Mouse (Mus musculus) stomach, postnatal 0 days (tissue): Measurements from ENCODE around the gene Ehbp1. TPM values are rescaled to one million over a fixed set of nuclear protein-coding genes. Genes with fewer than 3 reads are reported as not detected.

Experiments used
- ATAC-seq: fragments of 200-750 bp; cut with Nextera tagmentation; 2 replicates; pipeline ENCODE4 v1.8.0; 2017; ENCODE audit not compliant: low FRiP score, low TSS enrichment
- DNase-seq: peaks from one replicate; pipeline ENCODE4 v3.0.0-alpha.2; 2016; ENCODE audit warnings: low spot score
- H3K27ac ChIP-seq: fragments of 300-500 bp; sonication (generic); replicated peaks from 2 replicates; pipeline ENCODE4 v1.5.1; 2014; ENCODE audit warnings: mild to moderate bottlenecking, control low read depth
- H3K27me3 ChIP-seq: fragments of 300-500 bp; sonication (generic); 2 replicates; pipeline ENCODE4 v1.6.1; 2014; ENCODE audit warnings: low read length; ENCODE audit not compliant: control insufficient read depth, insufficient read depth
- H3K36me3 ChIP-seq: fragments of 300-500 bp; sonication (generic); 2 replicates; pipeline ENCODE4 v1.6.1; 2014; ENCODE audit warnings: low read length, mixed read lengths; ENCODE audit not compliant: control insufficient read depth, insufficient read depth
- H3K4me1 ChIP-seq: fragments of 300-500 bp; sonication (generic); replicated peaks from 2 replicates; pipeline ENCODE4 v1.6.1; 2014; ENCODE audit warnings: antibody characterized with exemption; ENCODE audit not compliant: control insufficient read depth, insufficient read depth
- H3K4me2 ChIP-seq: fragments of 300-500 bp; sonication (generic); replicated peaks from 2 replicates; pipeline ENCODE4 v1.6.1; 2014; ENCODE audit warnings: low read depth, mild to moderate bottlenecking, control low read depth, moderate library complexity
- H3K4me3 ChIP-seq: fragments of 300-500 bp; sonication (generic); 2 replicates; pipeline ENCODE4 v1.5.1; 2014; ENCODE audit warnings: low read depth, low read length, control low read depth
- H3K9ac ChIP-seq: fragments of 300-500 bp; sonication (generic); 2 replicates; pipeline ENCODE4 v1.6.1; 2014; ENCODE audit warnings: mild to moderate bottlenecking, low read length, control low read depth, mixed read lengths
- H3K9me3 ChIP-seq: fragments of 300-500 bp; sonication (generic); 2 replicates; pipeline ENCODE4 v1.6.1; 2016; ENCODE audit warnings: low read length; ENCODE audit not compliant: control insufficient read depth
- CTCF ChIP-seq: IDR thresholded peaks from 2 replicates; pipeline ENCODE4 v1.5.1; 2016; ENCODE audit warnings: antibody characterized with exemption, low read depth, mild to moderate bottlenecking, moderate library complexity
- EP300 ChIP-seq: optimal IDR thresholded peaks from 2 replicates; pipeline ENCODE3; 2016; ENCODE audit warnings: antibody characterized with exemption
- WGBS: fragments of 180-500 bp; shearing (Covaris S2); extraction: QIAGEN DNeasy Blood & Tissue Kit; methylation state at CpG from one replicate; pipeline ENCODE4 v1.1.7; 2014; 5-methylcytosine and 5-hydroxymethylcytosine counted together
- polyA plus RNA-seq: library from polyadenylated mRNA; unstranded; fragments of >200 nt; fragmentation: Nextera tagmentation; extraction: Ambion mirVana; gene quantifications from 2 replicates; pipeline ENCODE4 v1.2.1, GENCODE M21; 2015

The Ehbp1 gene
- polyA plus RNA-seq, 1 experiment from 2014 or later: 3.8 TPM

DNA sequence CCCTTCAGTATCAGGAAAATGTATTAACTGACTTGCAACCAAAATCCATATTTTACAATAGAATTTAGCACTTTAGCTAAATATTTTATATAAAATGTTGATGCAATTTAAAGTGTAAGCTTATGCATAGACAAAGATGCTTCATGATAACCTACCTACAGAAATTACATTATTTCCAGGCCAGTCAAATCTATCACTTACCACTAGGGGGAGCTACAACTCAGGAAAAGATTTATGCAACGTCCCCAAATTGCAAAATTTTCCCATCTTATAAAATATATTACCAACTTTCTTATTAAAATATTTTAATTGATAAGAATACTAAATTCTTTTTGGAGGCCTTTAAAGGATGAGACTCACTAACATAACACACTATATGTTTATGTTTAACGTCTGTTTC, 116.5 kb downstream of the Ehbp1 start:
- 34% methylated on average over 2 of the region's 2 CpGs for WGBS

GRCm38 (mm10) chr11:22218222-22218621, 123.9 kb downstream of the Ehbp1 start:
- no peaks in the 10 kb centered on the region for H3K36me3 ChIP-seq
- H3K9ac ChIP-seq: no peak overlapping the region
- TF ChIP-seq CTCF: no peak
- TF ChIP-seq EP300: no peak
- ATAC-seq (no peak), DNase-seq (no peak)
- no peak overlapping the region for H3K4me2 ChIP-seq
- no peak overlapping the region for H3K4me3 ChIP-seq
- 66% methylated on average over 2 of the region's 2 CpGs for WGBS
- H3K9me3 ChIP-seq: no peaks in the 10 kb centered on the region
- no peaks in the 10 kb centered on the region for H3K27me3 ChIP-seq
- no peaks in the 10 kb centered on the region for H3K4me1 ChIP-seq
- H3K27ac ChIP-seq: no peak overlapping the region

More for the DNA sequence above, 116.5 kb downstream of the Ehbp1 start:
- H3K27me3 ChIP-seq: no peaks in the 10 kb centered on the region
- H3K9me3 ChIP-seq: no peaks in the 10 kb centered on the region
- ATAC-seq (no peak), DNase-seq (no peak)
- no peak overlapping the region for H3K9ac ChIP-seq
- peak; percentile 81 for TF ChIP-seq CTCF
- TF ChIP-seq EP300: no peak
- H3K4me3 ChIP-seq: no peak overlapping the region
- H3K4me2 ChIP-seq: no peak overlapping the region
- no peak overlapping the region for H3K27ac ChIP-seq
- H3K36me3 ChIP-seq: no peaks in the 10 kb centered on the region
- no peaks in the 10 kb centered on the region for H3K4me1 ChIP-seq

DNA sequence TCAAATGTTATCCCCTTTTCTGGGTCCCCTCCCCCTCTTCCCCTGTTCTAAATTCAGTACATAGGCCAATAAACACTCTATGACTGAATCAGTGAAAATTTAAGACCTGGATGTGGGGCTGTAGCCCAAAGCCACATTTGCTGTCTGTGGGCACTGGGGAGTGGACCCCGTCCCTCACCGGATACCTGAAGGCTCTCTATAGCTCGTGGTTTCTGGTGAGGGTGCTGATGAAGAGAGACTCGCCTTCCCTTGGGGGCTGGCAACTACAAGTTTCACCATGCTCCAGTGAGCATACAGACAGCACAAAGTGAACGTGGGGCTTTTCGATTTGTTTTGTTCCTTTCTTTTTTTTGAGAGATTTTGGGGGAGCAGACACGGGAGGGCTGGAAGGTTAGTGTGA, 125.2 kb downstream of the Ehbp1 start:
- Histone ChIP-seq H3K4me3 (no peak overlapping the region), H3K27me3 (no peaks in the 10 kb centered on the region), H3K36me3 (no peaks in the 10 kb centered on the region), H3K4me1 (no peaks in the 10 kb centered on the region), H3K27ac (no peak overlapping the region), H3K9me3 (no peaks in the 10 kb centered on the region), H3K9ac (no peak overlapping the region), H3K4me2 (no peak overlapping the region)
- ATAC-seq (no peak), DNase-seq (no peak)
- 76% methylated on average over 7 of the region's 7 CpGs for WGBS
- TF ChIP-seq CTCF (no peak), EP300 (no peak)

- ATAC-seq: no peak
- H3K4me1 ChIP-seq: no peaks in the 10 kb centered on the region
- peak; percentile 70 for TF ChIP-seq CTCF
- TF ChIP-seq EP300: no peak
- H3K9ac ChIP-seq: no peak overlapping the region
- no peak for DNase-seq
- H3K4me3 ChIP-seq: no peak overlapping the region
- no peaks in the 10 kb centered on the region for H3K9me3 ChIP-seq
- no peaks in the 10 kb centered on the region for H3K36me3 ChIP-seq
- H3K27me3 ChIP-seq: no peaks in the 10 kb centered on the region
- WGBS: 42% methylated on average over 1 of the region's 1 CpGs
- H3K4me2 ChIP-seq: no peak overlapping the region
- H3K27ac ChIP-seq: no peak overlapping the region
These were observed 135.5 kb downstream of the Ehbp1 start for GRCm38 (mm10) chr11:22206611-22207010.

- ATAC-seq: no peak
- no peaks in the 10 kb centered on the region for H3K36me3 ChIP-seq
- H3K27me3 ChIP-seq: no peaks in the 10 kb centered on the region
- no peak overlapping the region for H3K4me2 ChIP-seq
- DNase-seq: no peak
- no peaks in the 10 kb centered on the region for H3K9me3 ChIP-seq
- no peak overlapping the region for H3K27ac ChIP-seq
- H3K4me3 ChIP-seq: no peak overlapping the region
- H3K9ac ChIP-seq: no peak overlapping the region
- TF ChIP-seq CTCF (no peak), EP300 (no peak)
- 55% methylated on average over 2 of the region's 2 CpGs for WGBS
- no peaks in the 10 kb centered on the region for H3K4me1 ChIP-seq
These were observed 135.9 kb downstream of the Ehbp1 start for GRCm38 (mm10) chr11:22206191-22206590.

DNA sequence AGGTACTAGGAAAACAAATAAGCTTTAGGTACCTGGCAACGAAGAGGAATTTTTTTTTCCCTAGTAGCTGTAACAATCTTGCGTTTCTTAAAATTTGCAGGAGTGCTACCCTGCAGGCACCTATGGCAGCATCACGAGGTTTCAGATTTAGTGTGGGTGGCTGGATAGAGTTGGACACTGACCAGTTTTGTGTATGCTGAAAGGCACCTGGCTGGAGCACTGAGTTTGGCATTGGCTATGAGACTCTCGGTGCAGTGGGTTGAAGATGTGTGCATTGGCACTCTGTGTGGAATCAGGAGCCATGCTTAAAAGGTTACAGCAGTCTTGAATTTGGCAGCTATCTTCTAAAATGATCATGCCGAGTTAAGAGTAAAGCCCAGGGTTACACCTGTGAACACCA, 138.7 kb downstream of the Ehbp1 start:
- Histone ChIP-seq H3K9me3 (no peaks in the 10 kb centered on the region), H3K9ac (no peak overlapping the region), H3K27me3 (no peaks in the 10 kb centered on the region), H3K27ac (no peak overlapping the region), H3K4me1 (no peaks in the 10 kb centered on the region), H3K4me3 (no peak overlapping the region), H3K4me2 (no peak overlapping the region), H3K36me3 (no peaks in the 10 kb centered on the region)
- TF ChIP-seq CTCF (no peak), EP300 (no peak)
- DNase-seq (no peak), ATAC-seq (no peak)
- 85% methylated on average over 5 of the region's 5 CpGs for WGBS
